Mouse (Mus musculus): Measurements from ENCODE around the gene Vps4b. TPM values are rescaled to one million over a fixed set of nuclear protein-coding genes. Genes with fewer than 3 reads are reported as not detected.

Gene Vps4b
- polyA plus RNA-seq (2011; ENCODE audit: insufficient read depth, insufficient read length, low read depth, missing spikeins), result 110 and 121 TPM in 2 replicates

DNA sequence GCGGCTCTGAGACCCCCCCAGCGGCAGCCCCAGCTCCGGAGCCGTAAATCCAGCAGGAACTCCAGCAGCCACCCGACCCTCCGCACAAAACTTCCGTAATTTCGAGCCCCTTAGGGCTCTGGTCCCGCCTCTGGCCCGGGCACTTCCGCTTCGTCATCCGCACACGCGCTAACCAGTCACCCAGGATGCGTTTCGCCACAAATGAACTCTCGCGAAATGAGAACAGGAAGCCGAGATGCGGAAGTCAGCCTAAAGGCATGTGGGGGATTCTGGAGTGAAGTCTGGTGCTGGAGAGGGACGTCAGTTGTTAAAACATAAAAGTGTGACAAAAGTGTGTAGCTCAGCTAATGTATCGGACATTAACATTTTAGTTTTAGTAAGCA, at the start of gene Vps4b:
TSS of gene Vps4b (minus strand) at position 187 of the 383 bp plus-strand sequence.
- Histone ChIP-seq H3K36me3 (ENCODE audit: control insufficient read depth, insufficient read depth, low read length, poor library complexity, severe bottlenecking) (peaks cover 4% of the 10 kb centered on the region; the same call in 1 of the 2 replicates), H3K9ac (ENCODE audit: low read depth, poor library complexity, severe bottlenecking) (peak within 1 kb of the TSS; percentile 97), H3K27ac (ENCODE audit: insufficient read depth, low read length) (peak within 1 kb of the TSS; percentile 66), H3K9me3 (replicated peaks; ENCODE audit: control insufficient read depth, insufficient read depth, low read length, poor library complexity, severe bottlenecking) (no peaks in the 10 kb centered on the region), H3K27me3 (ENCODE audit: control insufficient read depth, insufficient read depth, low read length, poor library complexity, severe bottlenecking) (no peaks in the 10 kb centered on the region), H3K4me3 (ENCODE audit: low read depth, low read length) (peak within 1 kb of the TSS; percentile 99), H3K4me1 (ENCODE audit: control insufficient read depth, insufficient read depth, low read length) (peaks cover 5% of the 10 kb centered on the region)
- TF ChIP-seq POLR2A (IDR thresholded peaks at IDR 0.05; ENCODE audit: insufficient read depth, low read length) (peak; percentile 60), CTCF (IDR thresholded peaks at IDR 0.05; ENCODE audit: low read depth, low read length) (no peak), EP300 (IDR thresholded peaks at IDR 0.05; ENCODE audit: insufficient read depth, low read depth, low read length) (no peak)

DNA sequence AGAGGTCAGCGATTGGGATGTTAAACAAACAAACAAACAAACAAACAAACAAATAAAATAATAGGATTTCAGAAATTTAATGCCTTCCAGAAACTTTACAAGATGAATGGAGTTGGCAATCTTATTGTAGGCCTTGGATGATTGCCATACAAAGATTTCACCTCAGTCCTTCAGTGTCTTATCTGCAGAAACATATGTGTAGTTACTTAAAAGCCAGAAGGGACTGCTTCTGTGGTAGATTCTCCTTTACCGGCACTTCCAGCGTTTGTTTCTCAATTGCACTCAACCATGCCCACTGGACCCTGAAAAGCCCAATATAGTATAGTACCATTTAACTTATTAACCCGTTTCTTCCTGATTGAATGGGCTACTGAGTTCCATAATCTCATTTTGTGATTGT, 32.3 kb upstream of the Vps4b start:
- TF ChIP-seq POLR2A (IDR thresholded peaks at IDR 0.05; ENCODE audit: insufficient read depth, low read length) (no peak), EP300 (IDR thresholded peaks at IDR 0.05; ENCODE audit: insufficient read depth, low read depth, low read length) (no peak), CTCF (IDR thresholded peaks at IDR 0.05; ENCODE audit: low read depth, low read length) (no peak)
- H3K9me3 ChIP-seq (replicated peaks; ENCODE audit: control insufficient read depth, insufficient read depth, low read length, poor library complexity, severe bottlenecking), result no peaks in the 10 kb centered on the region
- no peak overlapping the region for H3K27ac ChIP-seq (ENCODE audit: insufficient read depth, low read length)

DNA sequence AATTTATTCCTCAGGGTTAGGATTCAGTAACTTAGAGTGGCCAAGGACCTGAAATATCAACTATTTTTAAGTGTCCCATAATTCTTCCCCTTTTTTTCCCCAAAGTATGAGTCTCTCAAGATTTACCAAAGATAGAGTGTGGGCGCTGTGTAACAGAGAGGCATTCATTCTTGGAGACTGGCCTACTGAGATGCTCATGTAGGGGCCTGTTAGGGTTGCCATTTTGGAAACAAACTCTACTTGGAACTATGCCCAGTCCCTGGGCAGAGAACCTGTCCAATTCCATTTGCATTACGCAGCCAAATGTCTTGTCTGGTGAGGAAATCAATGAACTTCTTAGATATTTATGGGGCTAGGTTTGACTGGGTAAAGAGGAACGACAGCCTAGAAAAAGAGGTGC, 25.8 kb upstream of the Vps4b start:
- Histone ChIP-seq H3K27me3 (ENCODE audit: control insufficient read depth, insufficient read depth, low read length, poor library complexity, severe bottlenecking) (no peaks in the 10 kb centered on the region), H3K27ac (ENCODE audit: insufficient read depth, low read length) (no peak overlapping the region), H3K9ac (ENCODE audit: low read depth, poor library complexity, severe bottlenecking) (no peak overlapping the region), H3K9me3 (replicated peaks; ENCODE audit: control insufficient read depth, insufficient read depth, low read length, poor library complexity, severe bottlenecking) (no peaks in the 10 kb centered on the region), H3K36me3 (ENCODE audit: control insufficient read depth, insufficient read depth, low read length, poor library complexity, severe bottlenecking) (no peaks in the 10 kb centered on the region), H3K4me1 (ENCODE audit: control insufficient read depth, insufficient read depth, low read length) (no peaks in the 10 kb centered on the region), H3K4me3 (ENCODE audit: low read depth, low read length) (no peak overlapping the region)
- TF ChIP-seq EP300 (IDR thresholded peaks at IDR 0.05; ENCODE audit: insufficient read depth, low read depth, low read length), result no peak
- TF ChIP-seq POLR2A (IDR thresholded peaks at IDR 0.05; ENCODE audit: insufficient read depth, low read length), result no peak
- no peak for TF ChIP-seq CTCF (IDR thresholded peaks at IDR 0.05; ENCODE audit: low read depth, low read length)

More for the DNA sequence above, 32.3 kb upstream of the Vps4b start:
- Histone ChIP-seq H3K36me3 (ENCODE audit: control insufficient read depth, insufficient read depth, low read length, poor library complexity, severe bottlenecking) (no peaks in the 10 kb centered on the region), H3K4me3 (ENCODE audit: low read depth, low read length) (no peak overlapping the region), H3K9ac (ENCODE audit: low read depth, poor library complexity, severe bottlenecking) (no peak overlapping the region), H3K27me3 (ENCODE audit: control insufficient read depth, insufficient read depth, low read length, poor library complexity, severe bottlenecking) (no peaks in the 10 kb centered on the region; the same call in 1 of the 2 replicates), H3K4me1 (ENCODE audit: control insufficient read depth, insufficient read depth, low read length) (no peaks in the 10 kb centered on the region)

DNA sequence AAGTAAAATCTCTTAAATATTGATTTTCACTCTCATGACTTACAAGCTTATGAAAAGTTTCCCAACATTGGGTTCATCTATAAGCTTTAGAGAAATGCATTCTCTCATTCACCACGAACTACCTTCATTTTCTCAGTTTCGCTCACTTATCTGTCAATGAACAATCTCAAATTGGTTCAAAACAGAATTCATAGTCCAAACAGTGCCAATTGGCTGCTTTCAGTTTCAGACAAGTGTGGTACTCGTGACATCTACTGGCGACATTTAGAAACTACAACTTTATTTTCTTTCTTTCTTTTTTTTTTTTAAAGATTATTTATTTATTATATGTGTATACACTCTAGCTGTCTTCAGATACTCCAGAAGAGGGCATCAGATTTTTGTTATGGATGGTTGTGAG, 21.8 kb upstream of the Vps4b start:
- Histone ChIP-seq H3K4me1 (ENCODE audit: control insufficient read depth, insufficient read depth, low read length) (no peaks in the 10 kb centered on the region), H3K9me3 (replicated peaks; ENCODE audit: control insufficient read depth, insufficient read depth, low read length, poor library complexity, severe bottlenecking) (no peaks in the 10 kb centered on the region), H3K27ac (ENCODE audit: insufficient read depth, low read length) (no peak overlapping the region), H3K9ac (ENCODE audit: low read depth, poor library complexity, severe bottlenecking) (no peak overlapping the region), H3K27me3 (ENCODE audit: control insufficient read depth, insufficient read depth, low read length, poor library complexity, severe bottlenecking) (no peaks in the 10 kb centered on the region), H3K4me3 (ENCODE audit: low read depth, low read length) (no peak overlapping the region), H3K36me3 (ENCODE audit: control insufficient read depth, insufficient read depth, low read length, poor library complexity, severe bottlenecking) (no peaks in the 10 kb centered on the region)
- TF ChIP-seq EP300 (IDR thresholded peaks at IDR 0.05; ENCODE audit: insufficient read depth, low read depth, low read length) (no peak), POLR2A (IDR thresholded peaks at IDR 0.05; ENCODE audit: insufficient read depth, low read length) (no peak), CTCF (IDR thresholded peaks at IDR 0.05; ENCODE audit: low read depth, low read length) (no peak)

DNA sequence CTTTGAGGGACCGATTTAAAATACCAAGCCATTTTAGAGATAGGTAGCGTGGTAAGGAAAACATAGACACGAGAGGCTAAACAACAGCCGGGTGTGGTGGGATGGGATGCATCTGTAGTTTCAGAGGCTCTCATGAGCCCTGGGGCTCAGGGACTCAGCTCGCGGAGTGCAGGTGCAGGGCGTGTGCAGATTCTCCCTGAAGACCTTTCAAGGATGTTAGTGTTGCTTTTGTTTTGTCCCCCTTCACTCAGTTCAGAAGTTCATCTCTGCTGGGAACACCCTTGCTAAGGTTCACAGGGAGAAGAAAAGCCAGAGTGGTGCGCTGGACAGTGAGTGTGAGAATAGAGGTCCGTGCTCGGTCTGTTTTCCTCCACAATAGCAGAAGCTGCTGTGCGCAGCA, 20.2 kb upstream of the Vps4b start:
- TF ChIP-seq EP300 (IDR thresholded peaks at IDR 0.05; ENCODE audit: insufficient read depth, low read depth, low read length), result no peak
- TF ChIP-seq POLR2A (IDR thresholded peaks at IDR 0.05; ENCODE audit: insufficient read depth, low read length), result no peak
- TF ChIP-seq CTCF (IDR thresholded peaks at IDR 0.05; ENCODE audit: low read depth, low read length), result no peak
- no peaks in the 10 kb centered on the region for H3K9me3 ChIP-seq (replicated peaks; ENCODE audit: control insufficient read depth, insufficient read depth, low read length, poor library complexity, severe bottlenecking)
- no peaks in the 10 kb centered on the region for H3K36me3 ChIP-seq (ENCODE audit: control insufficient read depth, insufficient read depth, low read length, poor library complexity, severe bottlenecking)
- no peak overlapping the region for H3K9ac ChIP-seq (ENCODE audit: low read depth, poor library complexity, severe bottlenecking)
- H3K4me1 ChIP-seq (ENCODE audit: control insufficient read depth, insufficient read depth, low read length), result no peaks in the 10 kb centered on the region
- no peak overlapping the region for H3K27ac ChIP-seq (ENCODE audit: insufficient read depth, low read length)
- H3K27me3 ChIP-seq (ENCODE audit: control insufficient read depth, insufficient read depth, low read length, poor library complexity, severe bottlenecking), result no peaks in the 10 kb centered on the region
- H3K4me3 ChIP-seq (ENCODE audit: low read depth, low read length), result no peak overlapping the region

DNA sequence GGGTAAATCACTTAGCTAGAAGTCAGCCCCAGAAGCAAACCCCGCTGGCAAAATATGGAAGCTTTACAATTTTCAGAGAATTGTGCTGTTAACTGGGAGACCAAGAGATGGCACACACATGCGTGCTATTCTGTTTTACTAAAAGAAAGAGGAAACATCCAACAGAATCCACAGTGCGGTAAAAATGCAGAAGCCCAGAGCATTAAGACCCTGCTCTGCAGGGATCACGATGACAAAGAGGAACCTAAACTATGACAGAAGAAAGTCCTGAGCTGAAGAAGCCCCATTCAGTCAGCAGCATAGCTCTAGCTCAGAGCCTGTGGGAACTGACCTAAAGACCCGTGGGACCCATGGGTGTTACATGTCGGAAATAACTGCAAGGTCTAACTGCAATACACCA, 18.7 kb upstream of the Vps4b start:
- no peaks in the 10 kb centered on the region for H3K36me3 ChIP-seq (ENCODE audit: control insufficient read depth, insufficient read depth, low read length, poor library complexity, severe bottlenecking)
- H3K4me1 ChIP-seq (ENCODE audit: control insufficient read depth, insufficient read depth, low read length), result no peaks in the 10 kb centered on the region
- no peaks in the 10 kb centered on the region for H3K9me3 ChIP-seq (replicated peaks; ENCODE audit: control insufficient read depth, insufficient read depth, low read length, poor library complexity, severe bottlenecking)
- H3K4me3 ChIP-seq (ENCODE audit: low read depth, low read length), result no peak overlapping the region
- H3K27ac ChIP-seq (ENCODE audit: insufficient read depth, low read length), result no peak overlapping the region
- TF ChIP-seq POLR2A (IDR thresholded peaks at IDR 0.05; ENCODE audit: insufficient read depth, low read length) (no peak), EP300 (IDR thresholded peaks at IDR 0.05; ENCODE audit: insufficient read depth, low read depth, low read length) (no peak), CTCF (IDR thresholded peaks at IDR 0.05; ENCODE audit: low read depth, low read length) (no peak)
- no peak overlapping the region for H3K9ac ChIP-seq (ENCODE audit: low read depth, poor library complexity, severe bottlenecking)
- no peaks in the 10 kb centered on the region for H3K27me3 ChIP-seq (ENCODE audit: control insufficient read depth, insufficient read depth, low read length, poor library complexity, severe bottlenecking)

Data from ES-Bruce4 (cell line).